Mouse (Mus musculus) Patski (cell line): ENCODE data around the gene Rassf3. TPM values are rescaled to one million over a fixed set of nuclear protein-coding genes. Genes with fewer than 3 reads are reported as not detected.

Experiments
- ATAC-seq: fragments of 100-300 bp; one replicate; pipeline ENCODE4 v1.8.0; 2021
- CTCF ChIA-PET: fragments of 350-600 bp; sonication (Branson Sonifier 250); formaldehyde crosslinking; loops from one replicate; lab custom pipeline; 2022; ENCODE audit warnings: inconsistent platforms; lab: Charles Lee
- POLR2A ChIA-PET: fragments of 350-600 bp; sonication (Branson Sonifier 250); formaldehyde crosslinking; loops from one replicate; lab custom pipeline; 2022; ENCODE audit warnings: antibody characterized with exemption, inconsistent platforms; lab: Charles Lee
- DNase-seq: peaks from one replicate; pipeline ENCODE4 v3.0.0-alpha.2; 2011; ENCODE audit warnings: low read depth, low spot score
- H3K27me3 ChIP-seq: fragments of 371-371 bp; one replicate; pipeline ENCODE4 v1.5.1; 2021
- CTCF ChIP-seq: fragments of 100-300 bp; IDR thresholded peaks from one replicate; pipeline ENCODE4 v1.5.1; 2021
- in situ Hi-C: fragments of 300-500 bp; cut with MboI; formaldehyde crosslinking; loops from 3 replicates; pipeline ENCODE4 v1.11.1; 2018; ENCODE audit warnings: low pct_unique_long_range_greater_than_20kb, mixed read lengths
- polyA plus RNA-seq: library from polyadenylated mRNA; unstranded; gene quantifications from one replicate; pipeline ENCODE4 v1.2.3, GENCODE M21; 2021

Rassf3 gene
- polyA plus RNA-seq, 1 experiment from 2014 or later: 27.0 TPM

DNA sequence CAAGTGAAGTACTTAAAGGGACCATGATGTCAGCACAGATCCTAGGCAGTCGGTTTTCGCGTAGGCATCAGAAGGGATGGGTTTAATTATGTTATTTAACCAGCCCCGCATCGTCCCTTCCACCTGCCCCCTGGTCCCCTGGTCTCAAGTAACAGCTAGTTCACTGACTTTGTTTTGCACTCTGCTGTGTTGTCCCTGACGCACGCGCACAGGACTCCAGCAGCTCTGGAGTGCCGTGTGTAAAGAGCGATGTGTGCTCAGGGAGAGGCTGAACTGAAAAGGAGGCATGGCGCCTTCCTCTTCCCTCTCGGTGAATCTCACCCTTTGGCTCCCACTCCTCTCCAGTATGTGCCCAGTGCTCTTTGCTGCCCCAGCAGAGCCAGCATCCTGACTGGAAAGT, 102.1 kb downstream of the Rassf3 start:
- ATAC-seq (no peak), DNase-seq (no peak)
- in situ Hi-C loops: no loop called here
- no peaks in the 10 kb centered on the region for H3K27me3 ChIP-seq
- CTCF ChIA-PET: no interaction called here
- TF ChIP-seq CTCF: no peak
- POLR2A ChIA-PET: no interaction called here

DNA sequence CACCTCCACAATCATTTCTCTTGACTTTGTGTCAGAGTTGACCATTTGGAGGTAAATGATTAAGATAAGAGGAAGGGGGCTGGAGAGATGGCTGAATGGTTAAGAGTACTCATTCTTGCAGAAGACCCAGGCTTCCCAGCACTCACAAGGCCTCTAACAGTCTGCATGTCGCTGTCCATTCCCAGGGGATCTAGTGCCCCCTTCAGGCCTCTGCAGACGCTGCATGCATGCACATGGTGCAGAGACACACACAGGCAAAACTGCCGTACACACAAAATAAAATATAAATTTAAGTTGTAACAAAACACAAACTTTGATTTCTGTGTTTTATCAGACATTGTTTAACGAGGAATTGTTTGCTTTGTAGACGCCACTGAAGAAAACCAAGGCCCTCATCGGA, 105.4 kb downstream of the Rassf3 start:
- in situ Hi-C loops: no loop called here
- CTCF ChIA-PET: interaction anchor here (0.8 kb wide), 1 partner anchor 26 kb away, joined by 3 read pairs; no protein-coding TSS in a partner anchor
- no peak for TF ChIP-seq CTCF
- H3K27me3 ChIP-seq: no peaks in the 10 kb centered on the region
- ATAC-seq (no peak), DNase-seq (no peak)
- POLR2A ChIA-PET: no interaction called here

DNA sequence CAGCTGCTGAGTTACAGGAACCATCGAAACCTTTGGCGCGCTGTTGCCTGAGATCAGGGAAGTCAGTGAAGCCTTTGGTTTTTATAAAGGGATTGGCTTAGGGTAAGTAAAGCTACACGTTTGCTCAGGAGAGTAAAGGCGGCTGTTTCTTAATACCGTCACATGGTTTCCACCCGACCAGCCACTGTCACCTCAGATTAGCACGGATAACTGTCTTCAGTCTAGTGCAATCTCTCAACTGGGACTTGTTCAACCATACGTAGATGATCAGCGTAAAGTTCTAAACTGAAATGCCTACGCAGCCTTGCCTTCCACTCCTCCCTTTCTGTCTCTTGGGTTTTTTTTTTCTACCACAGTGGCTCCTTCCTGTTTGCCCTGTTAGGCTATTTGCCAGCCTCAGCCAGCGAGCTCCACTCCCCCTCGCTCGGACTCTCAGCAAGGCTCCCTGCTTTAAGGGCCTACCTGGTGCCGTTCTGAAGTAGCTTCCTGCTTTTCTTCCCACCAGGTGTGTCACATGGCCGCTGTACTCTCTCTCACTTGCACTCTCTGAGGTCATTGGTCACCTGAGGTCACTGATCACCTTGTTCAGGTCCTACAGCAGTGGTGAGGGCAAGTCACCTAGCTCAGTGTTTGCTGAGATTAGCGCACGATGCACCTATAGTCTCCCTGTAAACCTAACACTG, 107.2 kb downstream of the Rassf3 start:
- in situ Hi-C loops: no loop called here

GRCm38 (mm10) chr10:121367780-121368179, 108.4 kb downstream of the Rassf3 start:
- no peaks in the 10 kb centered on the region for H3K27me3 ChIP-seq
- no peak for TF ChIP-seq CTCF
- ATAC-seq (no peak), DNase-seq (no peak)
- ChIA-PET CTCF (no interaction called here), POLR2A (no interaction called here)
- in situ Hi-C loops: no loop called here

More for the DNA sequence above, 107.2 kb downstream of the Rassf3 start:
- DNase-seq (no peak), ATAC-seq (no peak)
- H3K27me3 ChIP-seq: no peaks in the 10 kb centered on the region
- ChIA-PET CTCF (no interaction called here), POLR2A (no interaction called here)
- TF ChIP-seq CTCF: no peak

- CTCF ChIA-PET: interaction anchor here (1.7 kb wide), 1 partner anchor 42 kb away, joined by 3 read pairs; no protein-coding TSS in a partner anchor
- POLR2A ChIA-PET: no interaction called here
- ATAC-seq: no peak
- in situ Hi-C loops: no loop called here
- DNase-seq: no peak
- no peak for TF ChIP-seq CTCF
- H3K27me3 ChIP-seq: no peaks in the 10 kb centered on the region
Observed at GRCm38 (mm10) chr10:121367271-121367670, 108.9 kb downstream of the Rassf3 start.

DNA sequence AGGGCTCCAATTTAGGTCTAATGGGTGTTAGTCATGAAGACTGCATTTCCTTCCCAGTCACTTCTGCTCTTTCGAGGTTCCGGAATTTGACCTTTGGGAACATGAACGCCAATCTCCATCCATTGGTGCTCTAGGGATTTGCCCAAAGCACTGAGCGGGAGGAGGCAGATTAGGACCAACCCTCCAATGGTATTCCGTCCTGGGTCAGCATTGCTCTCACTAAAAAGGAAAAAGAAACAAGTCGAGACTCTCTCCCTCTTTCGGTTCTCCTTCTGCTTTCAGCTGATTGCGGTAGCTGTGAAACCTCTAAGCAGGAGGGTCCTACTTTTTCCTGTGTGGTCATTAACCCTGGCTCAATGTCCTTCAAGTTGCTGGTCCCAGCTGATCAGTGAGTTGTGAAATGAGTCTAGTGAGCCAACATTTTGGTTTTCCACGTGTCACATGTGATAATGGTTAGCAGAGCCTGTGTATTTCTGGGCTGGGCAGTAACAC, 110.3 kb downstream of the Rassf3 start:
- CTCF ChIA-PET: interaction anchor here (1.7 kb wide), 1 partner anchor 43 kb away, joined by 3 read pairs; no protein-coding TSS in a partner anchor
- POLR2A ChIA-PET: no interaction called here
- no peak for DNase-seq
- no peaks in the 10 kb centered on the region for H3K27me3 ChIP-seq
- in situ Hi-C loops: no loop called here
- TF ChIP-seq CTCF: no peak
- no peak for ATAC-seq

GRCm38 (mm10) chr10:121364801-121365564, 111.2 kb downstream of the Rassf3 start, which contains the start of gene Gns:
Gene Gns (plus strand): TSS chr10:121365090.
- no peak for DNase-seq
- TF ChIP-seq CTCF: no peak
- ChIA-PET POLR2A (interaction anchor here (0.6 kb wide), 2 partner anchors 23 to 107 kb away, joined by 3 to 5 read pairs; no protein-coding TSS in a partner anchor), CTCF (no interaction called here)
- in situ Hi-C loops: no loop called here
- ATAC-seq: peak; percentile 98
- no peaks in the 10 kb centered on the region for H3K27me3 ChIP-seq

- CTCF ChIA-PET: no interaction called here
- POLR2A ChIA-PET: no interaction called here
- no peak for ATAC-seq
- no peak for TF ChIP-seq CTCF
- H3K27me3 ChIP-seq: no peaks in the 10 kb centered on the region
- DNase-seq: no peak
- in situ Hi-C loops: no loop called here
Observed at GRCm38 (mm10) chr10:121364306-121364705, 111.8 kb downstream of the Rassf3 start.

DNA sequence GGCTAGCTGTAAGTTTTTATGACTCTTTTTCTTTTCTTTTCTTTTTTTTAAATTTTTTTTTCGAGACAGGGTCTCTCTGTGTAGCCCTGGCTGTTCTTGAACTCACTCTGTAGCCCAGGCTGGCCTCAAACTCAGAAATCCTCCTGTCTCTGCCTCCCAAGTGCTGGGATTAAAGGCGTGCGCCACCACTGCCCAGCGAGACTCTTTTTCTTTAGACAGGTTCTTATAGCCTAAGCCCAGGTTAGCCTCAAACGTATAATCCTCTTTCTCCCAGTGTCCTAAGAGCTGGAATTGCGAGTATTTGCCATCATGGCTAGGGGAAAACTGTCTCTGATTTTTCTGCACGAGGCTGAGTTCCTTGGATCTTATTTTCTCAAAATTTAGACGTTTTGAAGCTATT, 112.9 kb downstream of the Rassf3 start:
- ChIA-PET CTCF (interaction anchor here (1.3 kb wide), 1 partner anchor 32 kb away, joined by 4 read pairs; no protein-coding TSS in a partner anchor), POLR2A (no interaction called here)
- ATAC-seq: no peak
- H3K27me3 ChIP-seq: no peaks in the 10 kb centered on the region
- in situ Hi-C loops: no loop called here
- no peak for DNase-seq
- no peak for TF ChIP-seq CTCF

DNA sequence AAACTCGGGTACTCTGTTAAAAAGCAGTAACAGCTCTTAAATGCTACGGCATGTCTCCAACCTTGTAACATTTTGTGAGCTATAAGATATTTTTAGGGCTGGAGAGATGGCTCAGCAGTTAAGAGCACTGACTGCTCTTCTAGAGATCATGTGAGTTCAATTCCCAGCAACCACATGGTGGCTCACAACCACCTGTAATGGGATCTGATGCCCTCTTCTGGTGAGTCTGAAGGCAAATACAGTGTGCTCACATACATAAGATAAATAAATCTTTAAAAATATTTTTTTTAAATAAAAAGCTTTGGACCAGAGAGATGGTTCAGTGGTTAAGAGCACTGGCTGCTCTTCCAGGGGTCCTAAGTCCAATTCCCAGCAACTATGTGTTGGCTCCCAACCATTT, 115.8 kb downstream of the Rassf3 start:
- ATAC-seq: no peak
- ChIA-PET POLR2A (no interaction called here), CTCF (interaction anchor here (1.1 kb wide), 1 partner anchor 25 kb away, joined by 3 read pairs; no protein-coding TSS in a partner anchor)
- no peak for TF ChIP-seq CTCF
- no peaks in the 10 kb centered on the region for H3K27me3 ChIP-seq
- in situ Hi-C loops: no loop called here
- DNase-seq: no peak

Other genes starting within 250 kb of the Rassf3 start
- 0.24 TPM for gene Tbc1d30, start 125.1 kb downstream of the Rassf3 start, polyA plus RNA-seq
- 198 TPM for gene Gns, start 111.3 kb downstream of the Rassf3 start, polyA plus RNA-seq
- gene Tbk1, start 110.4 kb upstream of the Rassf3 start, polyA plus RNA-seq: 43.5 TPM
- gene Xpot, start 150.0 kb upstream of the Rassf3 start, polyA plus RNA-seq: 67.3 TPM
- gene D930020B18Rik, start 165.2 kb upstream of the Rassf3 start, polyA plus RNA-seq: not detected